Mouse (Mus musculus) embryonic facial prominence, embryonic 13.5 days (tissue): ENCODE data around the gene Olfr934. TPM values are rescaled to one million over a fixed set of nuclear protein-coding genes. Genes with fewer than 3 reads are reported as not detected.

Experiments
- ATAC-seq: fragments of 200-750 bp; cut with Nextera tagmentation; 2 replicates; pipeline ENCODE4 v1.8.0; 2017; ENCODE audit warnings: low read depth; ENCODE audit not compliant: insufficient number of reproducible peaks, insufficient read depth, low FRiP score, low TSS enrichment
- H3K27ac ChIP-seq: fragments of 300-500 bp; sonication (generic); 2 replicates; pipeline ENCODE4 v1.5.1; 2015; ENCODE audit warnings: moderate library complexity, mild to moderate bottlenecking, inconsistent platforms
- H3K27me3 ChIP-seq: fragments of 300-500 bp; sonication (generic); 2 replicates; pipeline ENCODE4 v1.6.1; 2015; ENCODE audit warnings: mild to moderate bottlenecking, inconsistent platforms
- H3K36me3 ChIP-seq: fragments of 300-500 bp; sonication (generic); 2 replicates; pipeline ENCODE4 v1.6.1; 2015; ENCODE audit warnings: mild to moderate bottlenecking, inconsistent platforms
- H3K4me1 ChIP-seq: fragments of 300-500 bp; sonication (generic); 2 replicates; pipeline ENCODE4 v1.6.1; 2015; ENCODE audit warnings: inconsistent platforms
- H3K4me2 ChIP-seq: fragments of 300-500 bp; sonication (generic); 2 replicates; pipeline ENCODE4 v1.6.1; 2015; ENCODE audit warnings: moderate library complexity, mild to moderate bottlenecking, inconsistent platforms
- H3K4me3 ChIP-seq: fragments of 300-500 bp; sonication (generic); 2 replicates; pipeline ENCODE4 v1.5.1; 2015; ENCODE audit warnings: mild to moderate bottlenecking, inconsistent platforms
- H3K9ac ChIP-seq: fragments of 300-500 bp; sonication (generic); 2 replicates; pipeline ENCODE4 v1.6.1; 2015; ENCODE audit warnings: mild to moderate bottlenecking, inconsistent platforms
- H3K9me3 ChIP-seq: fragments of 300-500 bp; sonication (generic); 2 replicates; pipeline ENCODE4 v1.6.1; 2016; ENCODE audit warnings: inconsistent platforms
- WGBS: fragments of 180-500 bp; shearing (Covaris S2); methylation state at CpG from one replicate; pipeline ENCODE4 v1.1.7; 2015; ENCODE audit warnings: mixed read lengths; 5-methylcytosine and 5-hydroxymethylcytosine counted together
- polyA plus RNA-seq: library from polyadenylated mRNA; unstranded; fragments of >200 nt; fragmentation: Nextera tagmentation; extraction: Ambion mirVana; gene quantifications from 2 replicates; pipeline ENCODE4 v1.2.1, GENCODE M21; 2015

Gene Olfr934
- polyA plus RNA-seq = not detected in 2 replicates

GRCm38 (mm10) chr9:38988215-38988614 lies at the start of gene Olfr934:
TSS of gene Olfr934 (minus strand) at chr9:38988315.
- no peak within 1 kb of the TSS for H3K4me2 ChIP-seq
- no peaks in the 10 kb centered on the region for H3K4me1 ChIP-seq
- no peak within 1 kb of the TSS for H3K9ac ChIP-seq
- H3K27me3 ChIP-seq = no peaks in the 10 kb centered on the region
- no peaks in the 10 kb centered on the region for H3K9me3 ChIP-seq
- no peak within 1 kb of the TSS for H3K4me3 ChIP-seq
- no peaks in the 10 kb centered on the region for H3K36me3 ChIP-seq
- no peak for ATAC-seq
- H3K27ac ChIP-seq = no peak within 1 kb of the TSS
- 90% methylated on average over 2 of the region's 2 CpGs for WGBS

- H3K9ac ChIP-seq = no peak within 1 kb of the TSS
- no peaks in the 10 kb centered on the region for H3K27me3 ChIP-seq
- no peaks in the 10 kb centered on the region for H3K36me3 ChIP-seq
- no peaks in the 10 kb centered on the region for H3K9me3 ChIP-seq
- no peak within 1 kb of the TSS for H3K4me2 ChIP-seq
- no peaks in the 10 kb centered on the region for H3K4me1 ChIP-seq
- H3K4me3 ChIP-seq = no peak within 1 kb of the TSS
- 73% methylated on average over 1 of the region's 1 CpGs for WGBS
- no peak for ATAC-seq
- no peak within 1 kb of the TSS for H3K27ac ChIP-seq
These were observed 35.2 kb upstream of the Olfr934 start, which contains the start of gene Olfr146 for GRCm38 (mm10) chr9:39023277-39023676. TSS of gene Olfr146 (minus strand) at chr9:39023377.

GRCm38 (mm10) chr9:38999583-38999982 lies 11.5 kb upstream of the Olfr934 start, which contains the start of gene Olfr935:
TSS of gene Olfr935 (minus strand) at chr9:38999683.
- Histone ChIP-seq H3K9me3 (no peaks in the 10 kb centered on the region), H3K4me3 (no peak within 1 kb of the TSS), H3K4me1 (no peaks in the 10 kb centered on the region), H3K27me3 (no peaks in the 10 kb centered on the region), H3K9ac (no peak within 1 kb of the TSS), H3K4me2 (no peak within 1 kb of the TSS), H3K36me3 (no peaks in the 10 kb centered on the region), H3K27ac (no peak within 1 kb of the TSS)
- no peak for ATAC-seq
- 72% methylated on average over 2 of the region's 2 CpGs for WGBS

- Histone ChIP-seq H3K9me3 (no peaks in the 10 kb centered on the region; the same call in 1 of the 2 replicates), H3K36me3 (no peaks in the 10 kb centered on the region), H3K27ac (no peak within 1 kb of the TSS), H3K27me3 (no peaks in the 10 kb centered on the region), H3K4me1 (no peaks in the 10 kb centered on the region), H3K4me3 (no peak within 1 kb of the TSS), H3K4me2 (no peak within 1 kb of the TSS), H3K9ac (no peak within 1 kb of the TSS)
- WGBS = 83% methylated on average over 4 of the region's 4 CpGs
- no peak for ATAC-seq
These were observed 16.1 kb downstream of the Olfr934 start, which contains the start of gene Olfr933 for GRCm38 (mm10) chr9:38972013-38972412. TSS of gene Olfr933 (plus strand) at chr9:38972313.

- Histone ChIP-seq H3K4me3 (no peak overlapping the region), H3K4me1 (no peaks in the 10 kb centered on the region), H3K36me3 (no peaks in the 10 kb centered on the region), H3K27ac (no peak overlapping the region), H3K9me3 (no peaks in the 10 kb centered on the region), H3K4me2 (no peak overlapping the region), H3K9ac (no peak overlapping the region), H3K27me3 (no peaks in the 10 kb centered on the region)
- WGBS = 81% methylated on average over 4 of the region's 4 CpGs
- ATAC-seq = no peak
These were observed 34.0 kb downstream of the Olfr934 start for GRCm38 (mm10) chr9:38954124-38954416.

- H3K9me3 ChIP-seq = no peaks in the 10 kb centered on the region
- H3K4me2 ChIP-seq = no peak overlapping the region
- no peak for ATAC-seq
These were observed 34.6 kb downstream of the Olfr934 start for GRCm38 (mm10) chr9:38953401-38954123.

More at GRCm38 (mm10) chr9:38953401-38954123, 34.6 kb downstream of the Olfr934 start:
- no peak overlapping the region for H3K27ac ChIP-seq
- H3K36me3 ChIP-seq = no peaks in the 10 kb centered on the region
- 76% methylated on average over 7 of the region's 7 CpGs for WGBS
- no peak overlapping the region for H3K4me3 ChIP-seq
- H3K4me1 ChIP-seq = no peaks in the 10 kb centered on the region
- H3K27me3 ChIP-seq = no peaks in the 10 kb centered on the region
- no peak overlapping the region for H3K9ac ChIP-seq

Other genes starting within 250 kb of the Olfr934 start
- 0.04 TPM in 1 of 2 replicates, not detected in the other for gene Olfr920, start 236.0 kb downstream of the Olfr934 start, polyA plus RNA-seq
- gene Olfr921, start 215.2 kb downstream of the Olfr934 start, polyA plus RNA-seq = not detected in 2 replicates
- gene Olfr922, start 173.7 kb downstream of the Olfr934 start, polyA plus RNA-seq = not detected in 2 replicates
- 0.10 TPM in 1 of 2 replicates, not detected in the other for gene Olfr923, start 161.8 kb downstream of the Olfr934 start, polyA plus RNA-seq
- not detected in 2 replicates for gene Olfr924, start 143.9 kb downstream of the Olfr934 start, polyA plus RNA-seq
- not detected in 2 replicates for gene Olfr26, start 133.3 kb downstream of the Olfr934 start, polyA plus RNA-seq
- gene Olfr926, start 111.2 kb downstream of the Olfr934 start, polyA plus RNA-seq = not detected in 2 replicates
- not detected in 2 replicates for gene Olfr930, start 58.5 kb downstream of the Olfr934 start, polyA plus RNA-seq
- not detected in 2 replicates for gene Olfr933, start 16.0 kb downstream of the Olfr934 start, polyA plus RNA-seq
- not detected in 2 replicates for gene Olfr935, start 11.4 kb upstream of the Olfr934 start, polyA plus RNA-seq
- gene Olfr146, start 35.1 kb upstream of the Olfr934 start, polyA plus RNA-seq = not detected in 2 replicates
- not detected in 2 replicates for gene Olfr937, start 76.6 kb upstream of the Olfr934 start, polyA plus RNA-seq
- gene Olfr938, start 90.6 kb upstream of the Olfr934 start, polyA plus RNA-seq = not detected in 2 replicates
- gene Olfr27, start 139.8 kb upstream of the Olfr934 start, polyA plus RNA-seq = not detected in 2 replicates
- gene Olfr943, start 178.0 kb upstream of the Olfr934 start, polyA plus RNA-seq = not detected in 2 replicates
- gene Olfr944, start 213.6 kb upstream of the Olfr934 start, polyA plus RNA-seq = not detected in 2 replicates